Mouse (Mus musculus) forebrain, embryonic 10.5 days (tissue): ENCODE data around the gene Sh3gl2. TPM values are rescaled to one million over a fixed set of nuclear protein-coding genes. Genes with fewer than 3 reads are reported as not detected.

Source experiments
- DNase-seq: peaks from one replicate; pipeline ENCODE4 v3.0.0-alpha.2; 2017; ENCODE audit warnings: low spot score; ENCODE audit errors: extremely low spot score
- H3K27ac ChIP-seq: fragments of 300-500 bp; sonication (generic); 2 replicates; pipeline ENCODE4 v1.5.1; 2016; ENCODE audit warnings: mild to moderate bottlenecking
- H3K27me3 ChIP-seq: fragments of 300-500 bp; sonication (generic); 2 replicates; pipeline ENCODE4 v1.6.1; 2016; ENCODE audit warnings: mild to moderate bottlenecking; ENCODE audit not compliant: poor library complexity, severe bottlenecking
- H3K36me3 ChIP-seq: fragments of 300-500 bp; sonication (generic); replicated peaks from 2 replicates; pipeline ENCODE4 v1.6.1; 2016; ENCODE audit warnings: mild to moderate bottlenecking, moderate library complexity
- H3K4me1 ChIP-seq: fragments of 300-500 bp; sonication (generic); 2 replicates; pipeline ENCODE4 v1.6.1; 2016
- H3K4me3 ChIP-seq: fragments of 300-500 bp; sonication (generic); 2 replicates; pipeline ENCODE4 v1.5.1; 2016; ENCODE audit warnings: mild to moderate bottlenecking, moderate library complexity
- H3K9me3 ChIP-seq: fragments of 300-500 bp; sonication (generic); 2 replicates; pipeline ENCODE4 v1.6.1; 2016; ENCODE audit warnings: mild to moderate bottlenecking, moderate library complexity
- WGBS: fragments of 180-500 bp; shearing (Covaris S2); methylation state at CpG from one replicate; pipeline ENCODE4 v1.1.7; 2016; 5-methylcytosine and 5-hydroxymethylcytosine counted together
- polyA plus RNA-seq: library from polyadenylated mRNA; unstranded; fragments of >200 nt; fragmentation: Nextera tagmentation; extraction: Ambion mirVana; gene quantifications from 2 replicates; pipeline ENCODE4 v1.2.1, GENCODE M21; 2016

The Sh3gl2 gene
- polyA plus RNA-seq, 1 experiment from 2014 or later: 2.0 TPM

GRCm38 (mm10) chr4:85513288-85513687 lies 308.4 kb downstream of the Sh3gl2 start:
- WGBS: 51% methylated on average over 7 of the region's 7 CpGs

DNA sequence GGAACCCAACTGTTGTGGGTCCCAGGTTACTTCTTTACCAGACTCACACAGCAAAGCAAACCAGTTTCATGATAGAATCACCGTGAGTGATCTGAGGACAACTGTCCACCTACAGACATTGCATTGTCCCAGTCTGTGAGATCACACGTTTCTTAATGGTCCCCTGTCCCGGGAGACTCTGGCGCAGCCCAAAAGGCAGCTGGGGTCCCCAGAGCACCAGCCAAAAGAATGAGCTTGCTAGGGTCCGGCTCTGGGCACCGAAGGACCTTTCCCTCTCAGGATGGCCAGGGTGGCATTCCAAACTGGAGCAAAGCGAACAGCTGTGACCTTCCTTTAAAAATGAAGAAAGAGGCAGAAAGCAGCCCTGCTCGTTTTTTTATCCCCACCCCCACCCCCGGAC lies 308.9 kb downstream of the Sh3gl2 start, which contains the start of gene Adamtsl1:
Gene Adamtsl1, plus strand, starts transcription at position 381 of the 400 bp plus-strand sequence.
- Histone ChIP-seq H3K9me3 (no peaks in the 10 kb centered on the region), H3K27ac (peak within 1 kb of the TSS; percentile 76), H3K4me1 (peaks cover 19% of the 10 kb centered on the region), H3K36me3 (no peaks in the 10 kb centered on the region), H3K27me3 (peaks cover 54% of the 10 kb centered on the region), H3K4me3 (peak within 1 kb of the TSS; percentile 72)
- WGBS: 2% methylated on average over 9 of the region's 9 CpGs
- no peak for DNase-seq

More at GRCm38 (mm10) chr4:85513288-85513687, 308.4 kb downstream of the Sh3gl2 start:
- Histone ChIP-seq H3K4me1 (peaks cover 19% of the 10 kb centered on the region), H3K4me3 (peak overlapping the region; percentile 72), H3K27me3 (peaks cover 54% of the 10 kb centered on the region), H3K9me3 (no peaks in the 10 kb centered on the region), H3K27ac (no peak overlapping the region), H3K36me3 (no peaks in the 10 kb centered on the region)
- no peak for DNase-seq

DNA sequence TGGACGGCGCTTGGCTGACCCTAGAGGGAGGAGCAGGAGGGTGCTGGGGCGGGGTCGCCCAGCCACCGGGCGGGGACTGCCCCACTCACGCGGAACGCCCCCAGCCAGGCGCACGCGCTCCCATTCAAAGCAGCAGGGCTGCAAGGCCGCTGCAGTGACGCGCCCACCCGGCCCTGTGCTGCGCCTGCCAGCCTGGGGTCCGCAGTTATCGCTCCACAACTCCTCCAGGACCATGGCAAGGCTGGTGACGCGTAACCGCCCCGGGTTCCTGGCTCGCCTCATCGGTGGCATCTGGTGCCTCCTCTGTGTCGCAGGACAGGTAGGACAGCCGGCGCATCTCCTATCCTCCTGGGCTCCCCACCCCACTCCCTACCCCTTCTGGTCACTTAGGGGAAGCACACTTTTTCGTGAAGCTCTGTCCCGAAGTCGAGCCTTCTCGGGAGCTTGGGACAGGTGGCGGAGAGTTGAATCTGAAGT lies 309.3 kb downstream of the Sh3gl2 start:
- H3K4me1 ChIP-seq: peaks cover 19% of the 10 kb centered on the region
- peak overlapping the region; percentile 72 for H3K4me3 ChIP-seq
- under 1% methylated on average over 33 of the region's 33 CpGs for WGBS
- no peaks in the 10 kb centered on the region for H3K36me3 ChIP-seq
- H3K9me3 ChIP-seq: no peaks in the 10 kb centered on the region
- DNase-seq: peak; percentile 60
- H3K27me3 ChIP-seq: peaks cover 54% of the 10 kb centered on the region
- H3K27ac ChIP-seq: peak overlapping the region; percentile 76

DNA sequence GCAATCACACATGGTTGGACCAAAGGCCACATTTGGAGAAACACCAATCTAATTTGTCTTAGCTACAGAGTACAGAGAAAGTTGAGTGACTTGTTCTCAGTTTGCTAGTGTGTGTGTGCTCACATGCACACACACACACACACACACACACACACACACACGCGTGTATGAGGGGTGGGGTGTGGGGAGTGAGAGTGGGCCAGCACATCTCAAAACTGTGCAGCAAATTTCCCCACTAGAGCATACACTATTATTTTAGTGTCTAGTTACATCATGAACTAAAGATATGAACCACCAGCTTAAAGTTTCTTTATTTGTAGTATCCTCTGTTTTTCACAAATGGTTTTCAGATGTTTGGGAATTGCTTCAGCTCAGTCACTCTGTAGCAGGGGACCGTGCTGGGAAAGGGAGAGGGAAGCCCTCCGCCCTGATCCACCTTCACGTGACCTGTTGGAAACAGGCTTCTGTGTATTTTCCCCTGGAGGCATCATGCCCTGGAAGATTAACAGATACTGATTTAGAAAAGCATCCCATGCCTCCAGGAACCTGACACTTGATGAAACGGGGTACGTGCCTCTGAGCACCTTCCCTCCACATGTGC lies 322.1 kb downstream of the Sh3gl2 start:
- DNase-seq: no peak
- no peaks in the 10 kb centered on the region for H3K27me3 ChIP-seq
- H3K27ac ChIP-seq: no peak overlapping the region
- H3K9me3 ChIP-seq: no peaks in the 10 kb centered on the region
- 76% methylated on average over 7 of the region's 7 CpGs for WGBS
- no peaks in the 10 kb centered on the region for H3K36me3 ChIP-seq
- H3K4me1 ChIP-seq: no peaks in the 10 kb centered on the region
- no peak overlapping the region for H3K4me3 ChIP-seq

DNA sequence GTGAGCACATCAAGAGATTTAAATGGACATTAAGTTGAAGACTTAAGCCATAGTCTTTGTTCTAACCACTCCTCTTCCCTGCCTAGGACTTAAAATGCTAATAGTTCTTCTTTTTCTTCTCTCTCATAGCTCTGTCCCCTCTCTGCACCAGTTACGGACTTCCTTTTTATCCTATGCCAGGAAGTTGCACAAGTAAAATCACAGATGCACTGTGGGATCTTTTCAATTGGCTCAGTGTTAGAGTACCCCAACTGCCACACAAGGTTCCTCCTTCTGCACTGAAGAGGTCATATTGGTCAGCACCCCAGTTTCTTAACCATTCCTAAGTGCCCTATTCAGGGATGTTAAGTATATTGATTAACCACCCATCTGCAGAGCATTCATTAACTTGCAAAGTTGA lies 324.9 kb downstream of the Sh3gl2 start:
- H3K4me1 ChIP-seq: peaks cover 4% of the 10 kb centered on the region; the same call in 1 of the 2 replicates
- H3K36me3 ChIP-seq: no peaks in the 10 kb centered on the region
- no peak for DNase-seq
- no peaks in the 10 kb centered on the region for H3K27me3 ChIP-seq
- no peak overlapping the region for H3K27ac ChIP-seq
- WGBS: 79% methylated on average over 1 of the region's 1 CpGs
- no peaks in the 10 kb centered on the region for H3K9me3 ChIP-seq
- no peak overlapping the region for H3K4me3 ChIP-seq

GRCm38 (mm10) chr4:85539677-85540076 lies 334.8 kb downstream of the Sh3gl2 start:
- Histone ChIP-seq H3K27me3 (no peaks in the 10 kb centered on the region), H3K4me1 (no peaks in the 10 kb centered on the region), H3K36me3 (no peaks in the 10 kb centered on the region), H3K9me3 (no peaks in the 10 kb centered on the region), H3K27ac (no peak overlapping the region), H3K4me3 (no peak overlapping the region)
- 80% methylated on average over 5 of the region's 5 CpGs for WGBS
- DNase-seq: no peak

- Histone ChIP-seq H3K27ac (no peak overlapping the region), H3K9me3 (no peaks in the 10 kb centered on the region), H3K27me3 (no peaks in the 10 kb centered on the region), H3K4me3 (no peak overlapping the region), H3K4me1 (no peaks in the 10 kb centered on the region), H3K36me3 (no peaks in the 10 kb centered on the region)
- 88% methylated on average over 4 of the region's 4 CpGs for WGBS
- DNase-seq: no peak
These were observed 338.3 kb downstream of the Sh3gl2 start for GRCm38 (mm10) chr4:85543221-85543620.

DNA sequence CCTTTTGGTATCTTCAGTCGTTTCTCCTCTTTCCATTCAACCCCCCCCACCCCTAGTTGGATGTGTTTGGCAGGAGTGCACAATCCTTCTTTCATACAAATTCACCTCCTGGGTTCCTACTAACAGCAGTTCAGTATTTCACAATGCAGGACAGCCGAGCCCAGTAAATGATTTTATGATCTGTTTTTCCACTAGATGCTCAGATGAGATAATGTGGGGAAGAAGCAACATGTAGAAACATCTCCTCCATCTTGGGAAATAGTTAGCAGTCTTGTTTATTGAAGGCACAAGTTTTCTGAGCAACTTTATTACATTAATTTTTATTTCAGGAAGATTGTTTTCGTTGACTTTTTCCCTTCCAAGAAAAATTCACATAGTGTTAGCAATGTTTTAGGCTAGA lies 349.8 kb downstream of the Sh3gl2 start:
- Histone ChIP-seq H3K27ac (no peak overlapping the region), H3K9me3 (no peaks in the 10 kb centered on the region), H3K27me3 (no peaks in the 10 kb centered on the region), H3K36me3 (no peaks in the 10 kb centered on the region), H3K4me1 (no peaks in the 10 kb centered on the region), H3K4me3 (no peak overlapping the region)
- DNase-seq: no peak
- 80% methylated on average over 3 of the region's 3 CpGs for WGBS

DNA sequence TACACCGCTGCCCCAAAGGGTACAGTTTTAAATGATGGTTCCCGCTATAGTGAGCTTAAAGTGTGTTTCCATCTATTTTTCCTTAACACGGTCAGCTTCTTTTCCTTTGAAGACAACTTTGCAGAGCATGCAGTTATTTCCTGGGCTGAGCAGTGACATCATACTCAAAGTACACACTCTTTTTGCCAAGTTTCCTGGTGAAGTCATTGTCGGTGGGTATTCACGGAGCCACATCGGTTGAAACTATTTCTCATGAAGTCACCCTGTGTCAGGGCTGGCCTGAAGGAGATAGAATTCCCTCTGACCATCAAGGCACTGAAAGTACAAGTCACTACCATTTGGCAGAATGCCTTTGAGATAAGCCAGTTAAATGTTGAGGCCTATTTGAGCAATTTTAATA lies 354.8 kb downstream of the Sh3gl2 start:
- Histone ChIP-seq H3K36me3 (no peaks in the 10 kb centered on the region), H3K9me3 (no peaks in the 10 kb centered on the region), H3K4me3 (no peak overlapping the region), H3K4me1 (no peaks in the 10 kb centered on the region), H3K27ac (no peak overlapping the region), H3K27me3 (no peaks in the 10 kb centered on the region)
- DNase-seq: no peak
- 94% methylated on average over 6 of the region's 6 CpGs for WGBS

- Histone ChIP-seq H3K27ac (no peak overlapping the region), H3K4me1 (0 out of 2 replicates have a peak, but pooled peaks cover 3% of the 10 kb centered on the region)
- 93% methylated on average over 2 of the region's 2 CpGs for WGBS
These were observed 380.5 kb downstream of the Sh3gl2 start for GRCm38 (mm10) chr4:85585426-85585825.

GRCm38 (mm10) chr4:85588928-85589327 lies 384.0 kb downstream of the Sh3gl2 start:
- Histone ChIP-seq H3K4me3 (no peak overlapping the region), H3K27me3 (no peaks in the 10 kb centered on the region), H3K36me3 (no peaks in the 10 kb centered on the region), H3K27ac (no peak overlapping the region), H3K4me1 (peaks cover 4% of the 10 kb centered on the region; the same call in 1 of the 2 replicates), H3K9me3 (no peaks in the 10 kb centered on the region)
- 88% methylated on average over 4 of the region's 4 CpGs for WGBS
- DNase-seq: no peak

More at GRCm38 (mm10) chr4:85585426-85585825, 380.5 kb downstream of the Sh3gl2 start:
- no peak overlapping the region for H3K4me3 ChIP-seq
- no peaks in the 10 kb centered on the region for H3K27me3 ChIP-seq
- no peaks in the 10 kb centered on the region for H3K36me3 ChIP-seq
- DNase-seq: no peak
- no peaks in the 10 kb centered on the region for H3K9me3 ChIP-seq

GRCm38 (mm10) chr4:85591037-85591436 lies 386.1 kb downstream of the Sh3gl2 start:
- 77% methylated on average over 7 of the region's 7 CpGs for WGBS
- no peak overlapping the region for H3K4me3 ChIP-seq
- no peak overlapping the region for H3K27ac ChIP-seq
- H3K4me1 ChIP-seq: peaks cover 4% of the 10 kb centered on the region; the same call in 1 of the 2 replicates
- H3K9me3 ChIP-seq: no peaks in the 10 kb centered on the region
- H3K27me3 ChIP-seq: no peaks in the 10 kb centered on the region
- DNase-seq: no peak
- no peaks in the 10 kb centered on the region for H3K36me3 ChIP-seq

- Histone ChIP-seq H3K36me3 (no peaks in the 10 kb centered on the region), H3K27me3 (no peaks in the 10 kb centered on the region), H3K9me3 (no peaks in the 10 kb centered on the region), H3K4me3 (no peak overlapping the region), H3K4me1 (peaks cover 4% of the 10 kb centered on the region; the same call in 1 of the 2 replicates), H3K27ac (no peak overlapping the region)
- no peak for DNase-seq
These were observed 389.2 kb downstream of the Sh3gl2 start for GRCm38 (mm10) chr4:85594159-85594558.
